Mouse (Mus musculus): ENCODE measurements around the gene Pxk.
"Not testable (repeated sequence)": the region's sequence is repeated elsewhere in the genome, so short reads cannot be mapped to it uniquely, and the experiment has no call there.

Pxk gene

DNA sequence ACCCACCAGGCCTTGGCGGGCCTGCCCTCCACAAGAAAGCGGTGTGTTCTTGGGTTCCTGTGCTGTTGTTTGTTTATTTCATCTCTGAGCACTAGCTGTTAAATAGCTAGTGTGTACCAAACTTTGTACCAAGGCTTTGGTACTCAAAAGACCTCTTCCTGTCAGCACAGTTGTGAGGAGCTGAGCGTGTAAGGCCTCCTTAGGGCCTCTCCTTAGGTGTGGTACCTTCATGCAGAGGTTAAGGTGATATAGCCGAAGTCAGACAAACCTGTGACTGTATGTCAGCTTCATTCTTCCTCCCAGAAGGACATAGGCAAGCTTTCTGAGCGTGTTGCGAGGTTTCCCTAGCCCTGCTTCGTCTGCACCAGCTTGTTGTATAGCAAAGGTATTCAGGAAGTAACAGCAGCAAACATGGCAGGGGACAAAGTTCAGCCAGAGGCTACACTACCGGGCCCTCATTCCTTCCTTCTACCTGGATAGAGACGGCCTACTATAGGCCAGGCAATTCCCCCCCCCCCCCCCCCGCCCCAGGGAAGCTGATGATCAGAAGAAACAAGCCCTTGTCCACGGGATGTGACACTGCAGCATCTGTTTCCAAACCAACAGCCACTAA lies 48.7 kb downstream of the Pxk start:
- no peak for DNase-seq (ENCODE audit: low spot score)

DNA sequence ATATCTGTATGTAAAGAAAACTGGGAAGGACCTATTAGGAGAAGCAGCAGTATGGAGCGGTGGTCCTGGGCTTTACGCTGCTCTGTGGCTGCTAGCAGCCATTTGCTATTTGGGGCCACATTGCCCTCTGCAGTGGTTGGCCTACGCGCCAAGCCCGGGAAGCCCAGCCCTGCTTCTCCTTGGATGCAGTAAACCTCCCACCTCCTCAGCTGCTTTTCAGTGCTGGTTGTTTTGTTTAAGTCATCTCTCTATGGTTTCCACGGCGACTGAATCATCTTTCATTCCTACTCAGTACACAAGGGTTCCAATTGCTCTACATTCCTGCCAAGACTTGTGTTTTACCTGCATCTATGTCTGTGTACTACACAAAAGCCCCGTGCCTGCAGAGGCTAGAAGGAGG lies 50.8 kb downstream of the Pxk start:
- no peak for DNase-seq (ENCODE audit: low spot score)

DNA sequence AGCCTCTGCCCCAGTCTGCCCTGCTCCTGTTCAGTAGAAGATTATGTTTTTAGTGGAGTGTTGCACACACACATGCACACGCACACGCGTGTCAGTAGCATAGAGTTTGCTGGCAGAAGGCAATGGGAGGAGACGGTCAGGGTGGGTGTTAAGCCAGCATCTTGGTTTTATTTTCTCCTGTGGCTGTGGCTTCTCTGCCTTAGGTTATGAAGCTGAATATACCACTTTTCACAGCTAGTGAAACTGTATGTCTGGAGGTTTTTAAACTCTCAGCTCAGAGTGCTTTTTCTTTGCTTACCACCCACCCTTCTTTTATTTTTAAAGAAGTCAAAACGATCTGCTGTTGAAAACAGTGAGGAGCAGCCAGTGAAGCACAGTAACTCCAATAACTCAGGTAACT lies 53.7 kb downstream of the Pxk start:
- no peak for DNase-seq (ENCODE audit: low spot score)

DNA sequence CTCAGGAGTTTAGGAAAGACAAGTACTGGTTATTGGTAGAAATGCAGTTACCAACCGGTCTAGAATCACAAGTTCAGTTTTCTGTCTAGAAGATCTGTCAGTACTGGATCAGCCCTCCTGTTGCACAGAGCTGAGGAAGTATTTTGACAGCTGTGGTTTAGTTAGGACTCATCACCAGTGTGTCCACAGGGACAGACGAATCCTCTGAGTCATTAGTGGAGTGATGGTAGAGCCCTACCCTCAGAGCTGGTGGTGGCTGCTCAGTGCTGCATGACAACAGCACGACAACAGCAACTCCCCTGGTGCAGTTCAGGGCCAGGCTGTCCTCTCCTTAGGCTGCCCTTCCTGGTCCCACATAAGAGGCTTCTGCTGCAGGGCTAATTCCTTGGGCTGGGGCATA lies 56.1 kb downstream of the Pxk start:
- no peak for DNase-seq (ENCODE audit: low spot score)

DNA sequence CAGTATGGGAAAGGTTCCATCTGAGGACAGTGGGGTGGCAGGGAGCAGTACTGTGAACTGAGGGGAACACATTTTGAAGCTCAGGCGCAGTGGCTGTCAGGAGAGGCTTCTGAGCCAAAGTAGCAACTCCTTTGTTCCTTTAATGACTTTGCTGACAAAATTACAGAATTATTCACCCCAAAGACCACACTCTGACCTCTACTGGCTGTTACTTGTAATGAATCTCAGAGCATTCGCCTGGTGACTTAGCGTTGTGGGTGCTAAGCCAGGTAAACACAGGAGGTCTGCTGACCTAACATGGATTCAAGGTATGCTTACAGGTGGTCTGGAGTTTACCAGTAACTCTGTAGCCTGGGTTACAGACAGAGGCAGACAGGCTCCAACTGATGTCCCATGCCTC lies 58.9 kb downstream of the Pxk start:
- no peak for DNase-seq (ENCODE audit: low spot score)

DNA sequence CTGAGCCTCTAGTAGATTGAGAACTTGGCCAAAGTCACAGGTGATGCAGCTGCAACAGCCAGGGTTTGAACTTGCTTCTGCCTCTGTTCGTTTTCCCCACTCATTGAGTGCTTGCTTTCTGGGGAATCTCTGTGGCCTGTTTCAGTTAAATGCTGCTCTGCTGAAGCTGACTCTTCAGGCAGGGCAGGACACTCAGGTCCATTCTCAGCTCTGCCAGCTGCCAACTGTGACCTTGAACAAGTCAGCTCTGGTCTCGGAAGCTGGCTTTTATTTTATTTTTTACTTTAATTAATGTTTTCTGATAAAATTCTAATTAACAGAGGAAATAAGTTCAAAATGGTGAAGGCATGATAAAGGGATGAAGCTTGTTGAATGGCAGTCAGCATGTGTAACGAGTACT lies 60.7 kb downstream of the Pxk start:
- no peak for DNase-seq (ENCODE audit: low spot score)

DNA sequence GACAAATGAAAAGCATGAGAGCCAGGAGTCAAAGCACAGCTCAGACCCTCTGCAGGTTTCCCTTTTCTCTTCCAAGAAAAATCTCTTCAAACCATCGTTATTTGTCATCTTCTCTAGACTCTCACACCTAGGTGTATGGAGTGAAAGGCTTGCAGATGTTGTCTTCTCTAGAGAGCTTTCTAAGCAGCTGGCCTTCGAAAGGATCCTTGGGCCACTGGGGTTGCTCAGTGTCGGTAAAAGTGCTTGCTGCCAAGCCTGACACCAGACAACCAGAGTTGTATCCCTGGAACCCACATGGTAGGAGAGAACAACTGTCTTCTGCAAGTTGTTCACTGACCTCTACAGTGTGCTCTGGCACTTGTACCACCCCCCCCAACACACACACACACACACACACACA lies 61.1 kb downstream of the Pxk start:
- no peak for DNase-seq (ENCODE audit: low spot score)

DNA sequence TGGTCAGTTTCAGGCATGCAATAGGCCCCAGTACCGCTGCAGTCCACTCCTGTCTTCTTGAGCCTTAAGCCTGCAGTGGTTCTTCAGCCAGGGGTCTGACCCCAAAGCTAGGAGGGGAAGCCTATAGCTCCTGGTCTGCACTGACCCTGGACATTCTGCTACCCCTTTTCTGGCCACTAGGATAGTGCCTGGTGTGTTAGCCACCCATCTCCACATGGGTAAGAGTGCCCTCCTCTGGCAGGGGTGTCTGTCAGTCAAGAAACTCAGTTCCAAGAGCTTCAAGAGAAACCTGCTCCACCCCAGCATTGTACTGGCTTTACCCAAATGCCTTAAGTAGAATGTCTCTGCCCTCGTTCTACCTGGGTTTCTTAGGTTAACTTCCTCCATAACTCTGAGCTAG lies 63.8 kb downstream of the Pxk start:
- DNase-seq (ENCODE audit: low spot score), result no peak

DNA sequence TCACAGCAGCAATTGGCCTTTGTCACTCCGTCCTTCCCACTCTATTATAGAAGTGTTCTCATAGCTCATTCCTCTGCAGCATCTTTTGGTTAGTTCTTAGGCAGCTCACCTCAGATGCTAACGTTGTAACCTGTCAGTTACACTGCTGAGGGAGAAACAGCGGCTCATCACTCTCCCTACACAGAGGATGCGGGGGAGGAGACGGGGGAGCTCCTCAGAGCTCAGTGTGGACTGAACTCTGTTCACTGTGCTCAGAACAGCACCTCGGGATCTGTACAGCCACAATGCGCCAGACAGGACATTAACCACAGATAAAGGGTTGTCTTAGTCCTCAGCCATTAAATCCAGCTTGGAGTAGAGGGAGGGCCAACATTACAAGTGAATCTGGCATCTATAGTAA lies 66.5 kb downstream of the Pxk start:
- DNase-seq (ENCODE audit: low spot score), result no peak

DNA sequence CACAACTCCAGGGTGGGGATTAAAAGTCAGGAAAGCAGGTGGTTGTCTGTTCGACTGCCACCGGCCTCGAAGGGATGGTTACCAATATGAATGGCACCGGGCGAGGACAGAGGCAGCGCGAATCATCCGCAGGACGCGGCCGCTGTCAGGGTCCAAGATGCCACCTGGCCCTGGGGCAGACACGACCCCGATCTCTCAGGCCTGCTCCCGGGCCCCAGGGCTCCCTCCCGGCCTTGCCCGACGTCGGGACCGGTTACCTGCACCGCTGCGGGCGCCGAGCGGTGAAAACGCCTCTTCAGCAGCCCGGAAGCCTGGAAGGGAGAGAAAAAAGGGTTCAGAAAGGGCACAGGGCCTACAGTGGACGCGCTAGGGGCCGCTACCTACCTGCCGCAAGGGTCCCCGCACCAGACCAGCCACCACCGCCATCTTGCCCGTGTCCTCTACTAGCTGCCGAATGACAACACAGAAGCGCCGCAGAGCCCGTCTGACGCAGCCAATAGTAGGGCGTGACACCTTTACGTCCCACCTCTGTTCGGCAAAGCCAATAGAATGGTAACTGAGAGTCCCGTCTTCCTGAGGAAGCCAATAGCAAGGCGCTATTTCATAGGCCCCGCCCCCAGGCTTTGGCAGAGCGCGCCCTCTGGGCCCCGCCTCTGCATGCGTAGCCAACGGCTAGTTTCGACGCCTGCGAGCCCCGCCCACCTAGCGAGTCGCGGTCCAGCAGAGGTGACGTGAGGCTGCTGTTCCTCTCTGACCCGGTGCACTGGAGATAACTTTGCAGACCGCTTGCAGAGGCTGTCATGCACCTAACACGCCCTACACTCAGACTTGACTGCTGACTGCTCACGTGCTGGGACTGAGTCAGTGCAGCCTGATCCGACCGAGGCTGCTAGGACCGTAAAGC lies 74.7 kb downstream of the Pxk start, which contains the start of gene Pdhb:
Pdhb (minus strand) TSS at position 519 of the 904 bp plus-strand sequence.
- DNase-seq (ENCODE audit: low spot score), result peak; percentile 98

DNA sequence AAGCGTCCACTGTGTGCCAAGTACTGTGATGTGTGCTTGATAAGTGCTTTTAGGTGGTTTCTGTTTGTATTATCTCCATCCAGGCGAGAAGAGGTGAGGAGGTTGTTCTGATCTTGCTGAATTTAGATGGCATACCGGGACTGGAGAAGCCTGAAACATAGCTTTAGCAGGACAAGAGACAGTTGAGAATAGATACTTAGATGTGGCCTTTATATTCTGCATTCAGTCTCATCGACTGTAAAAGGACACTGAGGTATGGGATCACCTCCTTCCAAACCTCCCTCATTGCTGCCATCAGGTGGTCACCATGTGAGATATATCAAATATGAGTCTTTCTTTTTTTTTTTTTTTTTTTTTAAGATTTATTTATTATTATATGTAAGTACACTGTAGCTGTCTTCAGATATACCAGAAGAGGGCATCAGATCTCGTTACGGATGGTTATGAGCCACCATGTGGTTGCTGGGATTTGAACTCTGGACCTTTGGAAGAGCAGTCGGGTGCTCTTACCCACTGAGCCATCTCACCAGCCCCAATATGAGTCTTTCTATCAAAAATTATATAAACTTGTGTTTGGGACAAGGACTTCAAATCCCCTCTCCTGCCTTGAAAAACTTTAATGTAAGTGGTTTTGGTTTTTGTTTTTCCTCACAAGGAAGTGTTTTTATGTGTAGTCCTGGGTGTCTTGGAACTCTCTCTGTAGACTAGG lies 75.7 kb downstream of the Pxk start:
- not testable (repeated sequence) for DNase-seq (ENCODE audit: low spot score)

DNA sequence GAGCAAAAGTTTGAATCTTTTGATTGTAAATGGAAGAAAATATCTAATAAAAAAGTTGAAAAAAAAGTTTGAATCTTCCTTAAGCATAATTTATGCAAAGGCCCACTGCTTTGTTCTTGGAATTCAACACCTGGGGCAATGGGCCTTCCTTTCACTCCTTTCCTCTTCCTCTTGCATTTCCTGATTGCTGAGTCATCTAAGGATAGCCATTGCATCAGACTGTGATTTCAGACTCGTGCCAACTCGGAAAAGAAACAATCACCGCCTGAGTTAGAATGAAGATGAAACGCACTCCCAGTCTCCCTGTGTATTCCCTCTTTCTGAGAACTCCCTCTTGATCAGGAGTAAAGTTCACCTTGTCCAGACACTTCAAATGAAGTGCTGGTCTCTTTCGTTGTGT lies 76.6 kb downstream of the Pxk start:
- no peak for DNase-seq (ENCODE audit: low spot score)

DNA sequence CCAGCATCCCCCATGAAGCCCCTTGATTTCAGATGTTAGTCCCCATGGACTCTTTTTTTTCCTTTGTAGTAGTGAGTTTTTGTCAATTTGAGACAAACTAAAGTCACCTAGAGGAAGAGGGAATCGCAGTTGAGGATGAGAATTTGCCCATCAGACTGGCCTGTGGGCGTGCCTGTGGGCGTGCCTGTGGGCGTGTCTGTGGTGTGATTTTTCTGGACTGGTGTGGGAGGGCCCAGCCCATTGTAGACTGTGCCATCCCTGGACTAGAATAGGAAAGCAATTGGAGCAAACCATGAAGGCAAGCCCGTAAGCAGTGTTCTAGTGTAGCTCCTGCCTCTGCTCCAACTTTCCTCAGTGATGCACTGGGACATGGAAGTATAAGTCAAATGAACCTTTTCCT lies 78.2 kb downstream of the Pxk start:
- DNase-seq (ENCODE audit: low spot score), result no peak

DNA sequence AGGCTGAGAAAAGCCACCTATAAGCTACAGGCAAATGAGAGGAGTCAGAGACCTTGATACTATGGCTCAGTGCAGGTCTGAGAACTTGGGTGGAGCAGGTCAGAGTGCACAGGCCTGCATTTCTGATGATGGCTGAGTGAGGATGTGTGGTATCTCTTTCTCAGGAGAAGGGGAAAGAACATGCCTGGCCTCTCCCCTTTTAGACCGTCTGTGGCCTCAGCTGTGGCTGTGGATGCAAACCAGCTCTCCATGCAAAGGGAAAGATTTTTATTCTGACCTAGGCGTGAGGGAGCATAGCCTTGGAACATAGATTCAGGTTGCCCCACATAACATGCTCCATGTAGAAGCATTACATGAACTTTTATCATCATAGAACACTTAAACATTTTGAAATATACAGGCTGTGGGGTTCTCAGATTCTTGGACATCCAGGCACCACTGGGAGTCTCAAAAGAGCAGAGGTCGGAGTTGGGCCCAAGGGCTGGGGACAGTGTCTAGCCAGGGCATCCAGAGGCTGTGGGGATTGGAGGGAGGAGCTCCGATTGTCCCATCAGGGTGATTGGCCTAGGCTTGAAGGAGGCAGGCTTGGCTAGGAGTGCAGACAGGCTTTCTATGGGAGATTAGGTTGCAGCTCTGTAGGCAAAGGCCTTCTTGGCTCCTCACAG lies 82.5 kb downstream of the Pxk start:
- no peak for DNase-seq (ENCODE audit: low spot score)

DNA sequence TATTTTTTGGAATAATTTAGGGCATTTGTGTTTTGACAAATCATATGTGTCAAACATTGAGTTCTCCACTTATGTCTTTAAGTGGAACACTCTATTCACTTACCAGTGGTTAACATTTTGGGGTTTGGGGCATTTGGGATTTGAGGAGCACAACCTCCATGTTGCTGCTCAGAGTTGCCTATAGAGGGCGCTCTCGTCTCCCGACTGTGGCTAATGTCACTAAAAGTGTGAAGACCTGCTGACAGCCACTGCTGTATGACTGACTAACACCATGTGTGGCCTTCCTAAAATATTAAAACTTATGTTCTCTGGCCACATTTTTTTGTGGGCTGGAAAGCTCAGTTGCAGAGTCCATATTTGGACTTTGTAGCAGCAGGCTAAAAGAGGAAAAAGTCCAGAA lies 85.3 kb downstream of the Pxk start:
- no peak for DNase-seq (ENCODE audit: low spot score)

DNA sequence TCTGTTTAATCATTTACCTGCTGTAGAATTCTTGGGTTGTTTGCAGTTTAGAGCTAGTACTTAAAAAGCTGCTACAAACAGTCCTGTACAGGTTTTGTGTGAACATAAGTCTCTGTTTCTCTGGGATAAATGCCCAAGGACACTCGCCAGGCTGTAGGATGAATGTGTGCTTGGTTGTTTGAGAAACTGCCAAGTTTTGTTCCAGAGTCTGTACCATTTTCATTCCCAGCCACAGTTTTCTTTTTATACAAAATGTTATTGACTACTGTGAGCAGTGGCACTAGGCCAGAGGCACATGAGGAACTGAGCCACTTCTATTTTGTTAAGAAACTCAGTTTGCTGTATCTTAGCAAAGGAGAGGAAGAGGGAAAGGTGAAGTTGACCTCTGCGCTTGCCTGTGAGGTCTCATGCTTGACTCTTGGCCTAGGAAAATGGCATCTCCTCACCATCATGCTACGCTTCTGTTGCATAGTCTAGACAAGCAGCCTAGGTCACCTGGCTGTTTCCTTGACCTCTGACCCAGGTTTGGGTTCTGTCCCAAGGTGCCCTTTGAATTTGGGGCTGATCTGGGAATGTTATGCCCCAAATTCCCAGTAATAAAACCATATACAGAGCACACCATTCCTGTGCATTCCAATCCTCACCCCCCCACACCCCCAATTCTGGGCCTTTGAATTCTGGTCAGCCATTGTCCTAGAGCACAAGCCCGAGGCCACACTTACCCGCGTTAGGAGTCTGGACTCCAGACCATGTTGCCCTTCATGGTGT lies 88.5 kb downstream of the Pxk start:
- peak; percentile 59 for DNase-seq (ENCODE audit: low spot score)

DNA sequence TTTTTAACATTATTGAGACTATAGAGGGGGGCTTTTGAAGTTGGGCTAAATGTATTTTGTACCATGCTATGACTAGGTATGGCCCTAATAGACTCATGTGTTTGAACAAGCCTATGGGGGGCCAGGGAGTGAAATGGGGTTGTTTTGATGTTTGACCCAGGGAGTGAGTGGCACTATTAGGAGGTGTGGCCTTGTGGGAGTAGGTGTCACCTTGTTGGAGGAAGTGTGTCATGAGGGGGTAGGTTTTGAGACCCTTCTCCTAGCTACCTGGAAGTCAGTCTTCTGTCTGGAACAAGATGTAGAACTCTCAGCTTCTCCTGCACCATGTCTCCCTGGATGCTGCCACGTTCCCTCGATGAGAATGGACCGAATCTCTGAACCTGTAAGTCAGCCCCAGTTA lies 92.5 kb downstream of the Pxk start:
- no peak for DNase-seq (ENCODE audit: low spot score)

DNA sequence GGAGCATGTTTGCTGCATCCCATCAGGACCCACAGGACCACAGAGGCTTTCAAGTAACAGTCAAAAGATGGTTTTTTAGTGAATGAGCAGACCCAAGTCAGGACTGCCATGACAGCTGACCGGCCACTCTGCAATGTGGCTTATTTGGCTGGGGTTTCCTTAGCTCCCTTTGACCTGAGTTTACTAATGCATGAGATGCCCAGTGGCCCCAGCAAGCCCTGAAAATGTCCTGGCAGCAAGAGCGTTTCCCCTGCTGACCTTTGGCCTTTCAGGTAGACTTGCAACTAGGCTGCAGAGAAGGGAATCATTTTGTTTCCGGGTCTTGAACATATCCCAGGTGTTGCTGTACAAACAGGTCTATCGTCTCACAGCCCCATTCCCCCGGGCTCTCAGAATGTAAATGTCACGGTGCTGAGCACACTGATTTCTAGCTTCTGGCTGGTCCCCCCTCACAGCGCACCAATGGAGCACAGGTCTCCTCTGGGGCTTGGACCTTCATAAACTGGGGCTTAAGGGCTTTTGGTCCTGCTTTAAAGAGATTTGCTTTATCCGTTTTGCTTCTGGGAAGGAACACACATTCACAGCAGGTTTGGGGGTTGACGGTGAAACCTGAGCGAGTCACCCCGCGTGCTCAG lies 93.4 kb downstream of the Pxk start:
- no peak for DNase-seq (ENCODE audit: low spot score)

DNA sequence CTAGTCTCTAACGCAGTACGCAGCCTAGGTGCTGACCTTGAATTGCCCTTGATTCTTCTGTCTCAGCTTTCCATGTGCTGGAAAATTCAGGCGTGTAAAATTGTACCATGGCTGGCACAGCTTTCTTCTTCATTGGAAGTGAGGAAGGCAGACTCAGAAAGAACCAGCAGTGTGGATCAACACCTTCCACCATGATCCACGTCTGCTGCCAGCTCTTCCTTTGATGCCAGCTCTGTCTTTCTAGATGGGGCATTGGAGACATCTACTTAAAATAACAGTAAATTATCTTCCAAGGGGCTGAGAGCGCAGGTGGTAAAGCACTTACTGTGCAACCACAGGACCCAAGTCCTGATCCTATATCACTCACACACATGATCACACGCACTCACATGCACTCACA lies 94.7 kb downstream of the Pxk start:
- DNase-seq (ENCODE audit: low spot score), result no peak

DNA sequence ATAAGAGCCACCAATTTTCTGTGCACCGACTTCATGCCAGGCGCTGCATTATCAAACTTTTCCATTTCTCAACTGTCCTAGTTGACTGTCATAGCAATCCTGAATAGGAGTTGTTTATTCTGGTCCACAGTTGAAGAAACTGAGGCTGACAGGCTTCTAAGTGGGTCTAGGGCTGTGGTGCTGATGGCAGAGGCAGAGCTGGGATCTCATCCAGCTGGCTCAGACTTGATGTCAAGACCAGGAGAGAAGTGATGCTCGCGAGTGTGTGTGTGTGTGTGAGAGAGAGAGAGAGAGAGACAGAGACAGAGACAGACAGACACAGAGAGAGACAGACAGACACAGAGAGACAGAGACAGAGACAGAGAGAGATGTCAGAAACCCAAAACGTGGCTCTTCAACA lies 102.8 kb downstream of the Pxk start:
- DNase-seq (ENCODE audit: low spot score), result no peak

DNA sequence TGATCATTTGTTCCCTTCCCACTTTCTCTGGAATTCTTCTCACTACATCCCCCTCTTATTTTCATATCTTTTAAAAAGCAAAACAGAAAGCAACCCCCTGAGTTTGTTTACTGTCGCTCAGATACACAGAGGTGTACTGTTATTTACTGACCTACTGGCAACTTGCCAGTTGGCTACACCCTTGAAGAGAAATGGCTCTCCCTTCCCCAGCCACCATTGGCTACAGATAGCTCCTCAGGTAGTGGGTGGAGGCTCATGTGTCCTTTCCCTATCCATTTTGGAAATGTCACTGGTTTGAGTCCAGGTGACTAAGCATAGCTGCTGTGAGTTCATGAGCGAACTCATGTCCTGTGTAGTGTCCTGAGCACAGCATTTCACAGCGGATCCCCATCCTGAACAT lies 103.7 kb downstream of the Pxk start:
- no peak for DNase-seq (ENCODE audit: low spot score)

Measured in ovary, adult 18-20 months (tissue).